Mouse (Mus musculus) limb, embryonic 13.5 days (tissue): ENCODE data around the gene Gigyf1. TPM values are rescaled to one million over a fixed set of nuclear protein-coding genes. Genes with fewer than 3 reads are reported as not detected.

Experiments used
- ATAC-seq: fragments of 200-750 bp; cut with Nextera tagmentation; 2 replicates; pipeline ENCODE4 v1.8.0; 2017; ENCODE audit warnings: low read depth, moderate number of reproducible peaks, moderate TSS enrichment; ENCODE audit not compliant: low FRiP score
- H3K27ac ChIP-seq: fragments of 300-500 bp; sonication (generic); 2 replicates; pipeline ENCODE4 v1.5.1; 2015; ENCODE audit warnings: inconsistent platforms, mild to moderate bottlenecking, moderate library complexity
- H3K27me3 ChIP-seq: fragments of 300-500 bp; sonication (generic); 2 replicates; pipeline ENCODE4 v1.6.1; 2015; ENCODE audit warnings: mild to moderate bottlenecking, inconsistent platforms
- H3K36me3 ChIP-seq: fragments of 300-500 bp; sonication (generic); 2 replicates; pipeline ENCODE4 v1.6.1; 2015; ENCODE audit warnings: inconsistent platforms, mild to moderate bottlenecking, moderate library complexity
- H3K4me1 ChIP-seq: fragments of 300-500 bp; sonication (generic); 2 replicates; pipeline ENCODE4 v1.6.1; 2015; ENCODE audit warnings: inconsistent platforms
- H3K4me2 ChIP-seq: fragments of 300-500 bp; sonication (generic); replicated peaks from 2 replicates; pipeline ENCODE4 v1.6.1; 2015; ENCODE audit warnings: inconsistent platforms, mild to moderate bottlenecking, moderate library complexity
- H3K4me3 ChIP-seq: fragments of 300-500 bp; sonication (generic); 2 replicates; pipeline ENCODE4 v1.5.1; 2015; ENCODE audit warnings: moderate library complexity, mild to moderate bottlenecking, inconsistent platforms
- H3K9ac ChIP-seq: fragments of 300-500 bp; sonication (generic); 2 replicates; pipeline ENCODE4 v1.6.1; 2015; ENCODE audit warnings: mild to moderate bottlenecking, inconsistent platforms
- H3K9me3 ChIP-seq: fragments of 300-500 bp; sonication (generic); 2 replicates; pipeline ENCODE4 v1.6.1; 2016; ENCODE audit warnings: inconsistent platforms
- WGBS: fragments of 180-500 bp; shearing (Covaris S2); methylation state at CpG from one replicate; pipeline ENCODE4 v1.1.7; 2015; 5-methylcytosine and 5-hydroxymethylcytosine counted together
- polyA plus RNA-seq: library from polyadenylated mRNA; unstranded; fragments of >200 nt; fragmentation: Nextera tagmentation; extraction: Ambion mirVana; gene quantifications from 2 replicates; pipeline ENCODE4 v1.2.1, GENCODE M21; 2015

Gene Gigyf1
- polyA plus RNA-seq, 1 experiment from 2014 or later: 16.1 TPM

GRCm38 (mm10) chr5:137541768-137542540, 23.6 kb downstream of the Gigyf1 start:
- Histone ChIP-seq H3K9me3 (no peaks in the 10 kb centered on the region), H3K36me3 (no peaks in the 10 kb centered on the region), H3K27ac (no peak overlapping the region), H3K9ac (no peak overlapping the region), H3K4me2 (no peak overlapping the region), H3K27me3 (no peaks in the 10 kb centered on the region), H3K4me3 (no peak overlapping the region), H3K4me1 (no peaks in the 10 kb centered on the region)
- no peak for ATAC-seq
- WGBS: 73% methylated on average over 5 of the region's 5 CpGs

- Histone ChIP-seq H3K4me3 (no peak overlapping the region), H3K36me3 (no peaks in the 10 kb centered on the region), H3K27me3 (no peaks in the 10 kb centered on the region), H3K27ac (no peak overlapping the region), H3K4me1 (no peaks in the 10 kb centered on the region), H3K4me2 (no peak overlapping the region), H3K9me3 (no peaks in the 10 kb centered on the region), H3K9ac (no peak overlapping the region)
- 60% methylated on average over 6 of the region's 6 CpGs for WGBS
- ATAC-seq: no peak
These were observed 26.6 kb downstream of the Gigyf1 start for GRCm38 (mm10) chr5:137544926-137545325.

GRCm38 (mm10) chr5:137545596-137545995, 27.2 kb downstream of the Gigyf1 start:
- no peaks in the 10 kb centered on the region for H3K27me3 ChIP-seq
- H3K9me3 ChIP-seq: no peaks in the 10 kb centered on the region
- no peak overlapping the region for H3K4me3 ChIP-seq
- no peak overlapping the region for H3K4me2 ChIP-seq
- 70% methylated on average over 4 of the region's 4 CpGs for whole genome bisulfite sequencing
- no peaks in the 10 kb centered on the region for H3K4me1 ChIP-seq
- no peaks in the 10 kb centered on the region for H3K36me3 ChIP-seq
- H3K9ac ChIP-seq: no peak overlapping the region
- H3K27ac ChIP-seq: no peak overlapping the region
- ATAC-seq: no peak

- H3K4me2 ChIP-seq: no peak overlapping the region
- peaks cover 14% of the 10 kb centered on the region for H3K27me3 ChIP-seq
- H3K9me3 ChIP-seq: no peaks in the 10 kb centered on the region
- H3K4me3 ChIP-seq: no peak overlapping the region
- H3K4me1 ChIP-seq: peaks cover 8% of the 10 kb centered on the region; the same call in 1 of the 2 replicates
- H3K9ac ChIP-seq: no peak overlapping the region
- ATAC-seq: no peak
- 91% methylated on average over 2 of the region's 2 CpGs for WGBS
- no peak overlapping the region for H3K27ac ChIP-seq
- no peaks in the 10 kb centered on the region for H3K36me3 ChIP-seq
These were observed 31.5 kb downstream of the Gigyf1 start for GRCm38 (mm10) chr5:137549840-137550239.

- WGBS: 76% methylated on average over 5 of the region's 5 CpGs
- ATAC-seq: no peak
- no peak overlapping the region for H3K9ac ChIP-seq
- H3K4me2 ChIP-seq: no peak overlapping the region
- H3K9me3 ChIP-seq: no peaks in the 10 kb centered on the region
- H3K27me3 ChIP-seq: peaks cover 19% of the 10 kb centered on the region
- no peaks in the 10 kb centered on the region for H3K36me3 ChIP-seq
- H3K4me3 ChIP-seq: no peak overlapping the region
- H3K4me1 ChIP-seq: peaks cover 8% of the 10 kb centered on the region; the same call in 1 of the 2 replicates
- H3K27ac ChIP-seq: no peak overlapping the region
These were observed 32.8 kb downstream of the Gigyf1 start for GRCm38 (mm10) chr5:137551119-137551518.

GRCm38 (mm10) chr5:137553000-137553399, 34.7 kb downstream of the Gigyf1 start:
- H3K4me3 ChIP-seq: peak overlapping the region; percentile 19
- H3K4me1 ChIP-seq: peaks cover 8% of the 10 kb centered on the region; the same call in 1 of the 2 replicates
- no peaks in the 10 kb centered on the region for H3K36me3 ChIP-seq
- no peaks in the 10 kb centered on the region for H3K9me3 ChIP-seq
- WGBS: 32% methylated on average over 6 of the region's 6 CpGs
- peaks cover 19% of the 10 kb centered on the region for H3K27me3 ChIP-seq
- H3K27ac ChIP-seq: no peak overlapping the region
- ATAC-seq: no peak
- H3K9ac ChIP-seq: no peak overlapping the region
- H3K4me2 ChIP-seq: peak overlapping the region; percentile 53

- Histone ChIP-seq H3K4me3 (peak within 1 kb of the TSS; percentile 19), H3K4me2 (peak within 1 kb of the TSS; percentile 53)
- 1% methylated on average over 37 of the region's 37 CpGs for WGBS
These were observed 35.1 kb downstream of the Gigyf1 start, which contains the start of gene Actl6b for GRCm38 (mm10) chr5:137553411-137553837. Gene Actl6b (plus strand): TSS chr5:137553517.

GRCm38 (mm10) chr5:137553898-137554297, 35.5 kb downstream of the Gigyf1 start:
- Histone ChIP-seq H3K9me3 (no peaks in the 10 kb centered on the region), H3K4me2 (peak overlapping the region; percentile 53; the same call in 1 of the 2 replicates), H3K9ac (no peak overlapping the region), H3K27ac (no peak overlapping the region), H3K36me3 (no peaks in the 10 kb centered on the region), H3K27me3 (peaks cover 19% of the 10 kb centered on the region), H3K4me3 (no peak overlapping the region), H3K4me1 (peaks cover 8% of the 10 kb centered on the region; the same call in 1 of the 2 replicates)
- 44% methylated on average over 11 of the region's 11 CpGs for WGBS
- 0 out of 2 replicates have a peak, but pooled peaks have one; percentile 36 for ATAC-seq

More at GRCm38 (mm10) chr5:137553411-137553837, 35.1 kb downstream of the Gigyf1 start, which contains the start of gene Actl6b:
- Histone ChIP-seq H3K27ac (no peak within 1 kb of the TSS), H3K9me3 (no peaks in the 10 kb centered on the region), H3K4me1 (peaks cover 8% of the 10 kb centered on the region; the same call in 1 of the 2 replicates), H3K27me3 (peaks cover 19% of the 10 kb centered on the region), H3K36me3 (no peaks in the 10 kb centered on the region), H3K9ac (no peak within 1 kb of the TSS)
- peak; percentile 77 for ATAC-seq

GRCm38 (mm10) chr5:137561556-137561955, 43.2 kb downstream of the Gigyf1 start:
- Histone ChIP-seq H3K9me3 (no peaks in the 10 kb centered on the region), H3K4me1 (no peaks in the 10 kb centered on the region), H3K27ac (no peak overlapping the region), H3K4me3 (no peak overlapping the region), H3K27me3 (no peaks in the 10 kb centered on the region), H3K4me2 (no peak overlapping the region), H3K36me3 (no peaks in the 10 kb centered on the region), H3K9ac (no peak overlapping the region)
- 62% methylated on average over 6 of the region's 6 CpGs for WGBS
- ATAC-seq: no peak

- no peak overlapping the region for H3K4me3 ChIP-seq
- H3K9me3 ChIP-seq: no peaks in the 10 kb centered on the region
- no peaks in the 10 kb centered on the region for H3K36me3 ChIP-seq
- no peak overlapping the region for H3K9ac ChIP-seq
- no peaks in the 10 kb centered on the region for H3K4me1 ChIP-seq
- H3K4me2 ChIP-seq: no peak overlapping the region
- H3K27me3 ChIP-seq: no peaks in the 10 kb centered on the region
- 72% methylated on average over 10 of the region's 10 CpGs for WGBS
- H3K27ac ChIP-seq: no peak overlapping the region
- no peak for ATAC-seq
These were observed 44.6 kb downstream of the Gigyf1 start for GRCm38 (mm10) chr5:137562965-137563364.

GRCm38 (mm10) chr5:137565744-137566143, 47.4 kb downstream of the Gigyf1 start:
- Histone ChIP-seq H3K9ac (no peak overlapping the region), H3K27me3 (no peaks in the 10 kb centered on the region), H3K4me3 (no peak overlapping the region), H3K9me3 (no peaks in the 10 kb centered on the region), H3K4me1 (no peaks in the 10 kb centered on the region), H3K36me3 (no peaks in the 10 kb centered on the region), H3K4me2 (no peak overlapping the region), H3K27ac (no peak overlapping the region)
- no peak for ATAC-seq
- 65% methylated on average over 6 of the region's 6 CpGs for whole genome bisulfite sequencing

GRCm38 (mm10) chr5:137566416-137566815, 48.1 kb downstream of the Gigyf1 start:
- no peaks in the 10 kb centered on the region for H3K4me1 ChIP-seq
- H3K36me3 ChIP-seq: no peaks in the 10 kb centered on the region
- no peaks in the 10 kb centered on the region for H3K9me3 ChIP-seq
- H3K4me2 ChIP-seq: no peak overlapping the region
- H3K27me3 ChIP-seq: no peaks in the 10 kb centered on the region
- no peak overlapping the region for H3K9ac ChIP-seq
- WGBS: 89% methylated on average over 5 of the region's 5 CpGs
- no peak for ATAC-seq
- no peak overlapping the region for H3K4me3 ChIP-seq
- H3K27ac ChIP-seq: no peak overlapping the region
